Mouse (Mus musculus): ENCODE results near the gene Stx5a. TPM values are rescaled to one million over a fixed set of nuclear protein-coding genes. Genes with fewer than 3 reads are reported as not detected.
A peak's percentile ranks its signal among the peaks of the same experiment; 100 is the strongest.

The Stx5a gene
- polyA plus RNA-seq, 1 experiment from 2014 or later = 94.9 TPM

GRCm38 (mm10) chr19:8798947-8799315, 57.7 kb downstream of the Stx5a start:
- H3K9me3 ChIP-seq (replicated peaks) = no peaks in the 10 kb centered on the region
- peaks cover 32% of the 10 kb centered on the region for H3K36me3 ChIP-seq
- H3K4me1 ChIP-seq = peaks cover 28% of the 10 kb centered on the region
- no peak for DNase-seq (ENCODE audit: low spot score)
- H3K27me3 ChIP-seq (ENCODE audit: low read depth, poor library complexity, severe bottlenecking) = no peaks in the 10 kb centered on the region
- H3K27ac ChIP-seq (replicated peaks) = peak overlapping the region; percentile 85; the same call in 1 of the 2 replicates
- H3K4me3 ChIP-seq = peak overlapping the region; percentile 84

GRCm38 (mm10) chr19:8802130-8802821, 61.1 kb downstream of the Stx5a start, which contains the start of gene Zbtb3:
Gene Zbtb3 (plus strand): TSS chr19:8802555.
- H3K9me3 ChIP-seq (replicated peaks) = no peaks in the 10 kb centered on the region
- under 1% methylated on average over 30 of the region's 30 CpGs for WGBS

GRCm38 (mm10) chr19:8803204-8803780, 62.1 kb downstream of the Stx5a start:
- H3K4me1 ChIP-seq = peaks cover 22% of the 10 kb centered on the region
- peak overlapping the region; percentile 91 for H3K27ac ChIP-seq (replicated peaks)
- H3K4me3 ChIP-seq = peak overlapping the region; percentile 71
- peaks cover 51% of the 10 kb centered on the region for H3K36me3 ChIP-seq
- DNase-seq (ENCODE audit: low spot score) = no peak
- H3K27me3 ChIP-seq (ENCODE audit: low read depth, poor library complexity, severe bottlenecking) = no peaks in the 10 kb centered on the region
- 92% methylated on average over 9 of the region's 9 CpGs for WGBS
- no peaks in the 10 kb centered on the region for H3K9me3 ChIP-seq (replicated peaks)

More at GRCm38 (mm10) chr19:8802130-8802821, 61.1 kb downstream of the Stx5a start, which contains the start of gene Zbtb3:
- H3K36me3 ChIP-seq = peaks cover 40% of the 10 kb centered on the region
- H3K27ac ChIP-seq (replicated peaks) = peak within 1 kb of the TSS; percentile 91
- H3K27me3 ChIP-seq (ENCODE audit: low read depth, poor library complexity, severe bottlenecking) = no peaks in the 10 kb centered on the region
- H3K4me3 ChIP-seq = peak within 1 kb of the TSS; percentile 71
- peaks cover 29% of the 10 kb centered on the region for H3K4me1 ChIP-seq
- peak; percentile 96 for DNase-seq (ENCODE audit: low spot score)

- Histone ChIP-seq H3K9me3 (replicated peaks) (no peaks in the 10 kb centered on the region), H3K27ac (replicated peaks) (no peak overlapping the region), H3K36me3 (peaks cover 58% of the 10 kb centered on the region), H3K4me1 (peaks cover 22% of the 10 kb centered on the region), H3K27me3 (ENCODE audit: low read depth, poor library complexity, severe bottlenecking) (no peaks in the 10 kb centered on the region), H3K4me3 (peak overlapping the region; percentile 5; the same call in 1 of the 2 replicates)
- WGBS = 89% methylated on average over 11 of the region's 11 CpGs
- DNase-seq (ENCODE audit: low spot score) = no peak
Observed at GRCm38 (mm10) chr19:8803879-8804660, 62.9 kb downstream of the Stx5a start.

Small RNA genes within 50 kb of the gene (microRNA-seq; reads per million reads assigned to microRNA genes)
- 0.90 reads per million for gene Mir6992

Other genes with a start within 250 kb of the Stx5a start
- gene Slc22a8, start 150.2 kb upstream of the Stx5a start, polyA plus RNA-seq (2016; fragmentation: Nextera tagmentation; extraction: Ambion mirVana) = 0.07 and 0.12 TPM in 2 replicates
- 0.06 and 0.47 TPM in 2 replicates for gene Slc22a6, start 123.4 kb upstream of the Stx5a start, polyA plus RNA-seq (2016; fragmentation: Nextera tagmentation; extraction: Ambion mirVana)
- gene Chrm1, start 77.6 kb upstream of the Stx5a start, polyA plus RNA-seq (2016; fragmentation: Nextera tagmentation; extraction: Ambion mirVana) = not detected in 2 replicates
- 139 and 144 TPM in 2 replicates for gene Slc3a2, start 18.0 kb upstream of the Stx5a start, polyA plus RNA-seq (2016; fragmentation: Nextera tagmentation; extraction: Ambion mirVana)
- 105 and 121 TPM in 2 replicates for gene Wdr74, start 5.6 kb upstream of the Stx5a start, polyA plus RNA-seq (2016; fragmentation: Nextera tagmentation; extraction: Ambion mirVana)
- 3.2 and 3.3 TPM in 2 replicates for gene 1700092M07Rik, start 695 bp upstream of the Stx5a start, polyA plus RNA-seq (2016; fragmentation: Nextera tagmentation; extraction: Ambion mirVana)
- 253 and 282 TPM in 2 replicates for gene Nxf1, start 15.7 kb downstream of the Stx5a start, polyA plus RNA-seq (2016; fragmentation: Nextera tagmentation; extraction: Ambion mirVana)
- 189 and 205 TPM in 2 replicates for gene Tmem223, start 29.6 kb downstream of the Stx5a start, polyA plus RNA-seq (2016; fragmentation: Nextera tagmentation; extraction: Ambion mirVana)
- gene Tmem179b, start 33.1 kb downstream of the Stx5a start, polyA plus RNA-seq (2016; fragmentation: Nextera tagmentation; extraction: Ambion mirVana) = 50.0 and 55.2 TPM in 2 replicates
- gene Taf6l, start 45.0 kb downstream of the Stx5a start, polyA plus RNA-seq (2016; fragmentation: Nextera tagmentation; extraction: Ambion mirVana) = 47.5 and 47.6 TPM in 2 replicates
- 169 and 176 TPM in 2 replicates for gene Polr2g, start 57.2 kb downstream of the Stx5a start, polyA plus RNA-seq (2016; fragmentation: Nextera tagmentation; extraction: Ambion mirVana)
- 7.5 and 7.8 TPM in 2 replicates for gene Zbtb3, start 61.1 kb downstream of the Stx5a start, polyA plus RNA-seq (2016; fragmentation: Nextera tagmentation; extraction: Ambion mirVana)
- 69.0 and 74.5 TPM in 2 replicates for gene Ttc9c, start 77.9 kb downstream of the Stx5a start, polyA plus RNA-seq (2016; fragmentation: Nextera tagmentation; extraction: Ambion mirVana)
- 4.3 and 4.4 TPM in 2 replicates for gene Hnrnpul2, start 78.6 kb downstream of the Stx5a start, polyA plus RNA-seq (2016; fragmentation: Nextera tagmentation; extraction: Ambion mirVana)
- not detected in 2 replicates for gene AC129217.1, start 88.4 kb downstream of the Stx5a start, polyA plus RNA-seq (2016; fragmentation: Nextera tagmentation; extraction: Ambion mirVana)
- 55.2 and 63.4 TPM in 2 replicates for gene Bscl2, start 96.1 kb downstream of the Stx5a start, polyA plus RNA-seq (2016; fragmentation: Nextera tagmentation; extraction: Ambion mirVana)
- gene Gng3, start 97.8 kb downstream of the Stx5a start, polyA plus RNA-seq (2016; fragmentation: Nextera tagmentation; extraction: Ambion mirVana) = 60.0 and 104 TPM in 2 replicates
- 0.57 TPM in 2 replicates for gene Lrrn4cl, start 109.4 kb downstream of the Stx5a start, polyA plus RNA-seq (2016; fragmentation: Nextera tagmentation; extraction: Ambion mirVana)
- gene Ubxn1, start 130.1 kb downstream of the Stx5a start, polyA plus RNA-seq (2016; fragmentation: Nextera tagmentation; extraction: Ambion mirVana) = 203 and 205 TPM in 2 replicates
- 58.2 and 61.1 TPM in 2 replicates for gene Uqcc3, start 139.5 kb downstream of the Stx5a start, polyA plus RNA-seq (2016; fragmentation: Nextera tagmentation; extraction: Ambion mirVana)
- 110 and 133 TPM in 2 replicates for gene Lbhd1, start 142.3 kb downstream of the Stx5a start, polyA plus RNA-seq (2016; fragmentation: Nextera tagmentation; extraction: Ambion mirVana)
- not detected in 2 replicates for gene Gm49403, start 142.5 kb downstream of the Stx5a start, polyA plus RNA-seq (2016; fragmentation: Nextera tagmentation; extraction: Ambion mirVana)
- 134 and 159 TPM in 2 replicates for gene 1810009A15Rik, start 147.4 kb downstream of the Stx5a start, polyA plus RNA-seq (2016; fragmentation: Nextera tagmentation; extraction: Ambion mirVana)
- 0.17 TPM in 1 of 2 replicates, not detected in the other for gene Gm49416, start 147.5 kb downstream of the Stx5a start, polyA plus RNA-seq (2016; fragmentation: Nextera tagmentation; extraction: Ambion mirVana)
- 54.8 and 56.7 TPM in 2 replicates for gene Ints5, start 151.6 kb downstream of the Stx5a start, polyA plus RNA-seq (2016; fragmentation: Nextera tagmentation; extraction: Ambion mirVana)
- gene Ganab, start 156.7 kb downstream of the Stx5a start, polyA plus RNA-seq (2016; fragmentation: Nextera tagmentation; extraction: Ambion mirVana) = 118 and 120 TPM in 2 replicates
- 58.7 and 64.0 TPM in 2 replicates for gene B3gat3, start 179.0 kb downstream of the Stx5a start, polyA plus RNA-seq (2016; fragmentation: Nextera tagmentation; extraction: Ambion mirVana)
- gene Rom1, start 187.9 kb downstream of the Stx5a start, polyA plus RNA-seq (2016; fragmentation: Nextera tagmentation; extraction: Ambion mirVana) = 3.5 and 4.2 TPM in 2 replicates
- 22.9 and 23.5 TPM in 2 replicates for gene Eml3, start 188.1 kb downstream of the Stx5a start, polyA plus RNA-seq (2016; fragmentation: Nextera tagmentation; extraction: Ambion mirVana)
- 178 and 191 TPM in 2 replicates for gene Mta2, start 200.5 kb downstream of the Stx5a start, polyA plus RNA-seq (2016; fragmentation: Nextera tagmentation; extraction: Ambion mirVana)
- gene Tut1, start 212.4 kb downstream of the Stx5a start, polyA plus RNA-seq (2016; fragmentation: Nextera tagmentation; extraction: Ambion mirVana) = 36.5 and 40.2 TPM in 2 replicates
- 438 and 514 TPM in 2 replicates for gene Eef1g, start 225.6 kb downstream of the Stx5a start, polyA plus RNA-seq (2016; fragmentation: Nextera tagmentation; extraction: Ambion mirVana)
- 6.6 and 8.8 TPM in 2 replicates for gene Ahnak, start 247.9 kb downstream of the Stx5a start, polyA plus RNA-seq (2016; fragmentation: Nextera tagmentation; extraction: Ambion mirVana)